Mouse (Mus musculus) kidney, adult 2 months (tissue): ENCODE measurements around the gene Nsun2.

Experiments used
- CTCF ChIP-seq: fragments of 200-500 bp; conservative IDR thresholded peaks from 2 replicates; pipeline ENCODE4 v1.5.1; 2011; ENCODE audit warnings: low read depth, mild to moderate bottlenecking, control low read depth, low read length, moderate library complexity, mixed read lengths; ENCODE audit not compliant: insufficient read depth, insufficient read length
- POLR2A ChIP-seq: fragments of 200-500 bp; IDR thresholded peaks from one replicate; pipeline ENCODE4 v1.6.1; 2011; ENCODE audit warnings: low read depth, low read length, control low read depth

DNA sequence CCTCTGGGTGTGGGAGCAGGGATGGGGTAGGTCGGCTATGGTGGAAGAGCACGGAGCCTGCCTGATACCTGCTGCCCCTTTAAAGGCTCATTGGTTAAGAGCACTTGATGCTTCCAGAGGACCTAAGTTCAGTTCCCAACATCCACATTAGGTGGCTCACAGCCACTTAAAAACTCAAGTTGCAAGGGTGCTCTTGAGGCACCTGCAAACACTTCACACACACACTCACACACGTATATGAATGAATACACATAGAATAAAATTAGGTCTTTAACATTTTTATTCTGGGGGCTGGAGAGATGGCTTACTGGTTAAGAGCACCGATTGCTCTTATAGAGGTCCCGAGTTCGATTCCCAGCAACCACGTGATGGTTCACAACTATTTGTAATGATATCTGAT is 46.4 kb upstream of the Nsun2 start:
- TF ChIP-seq POLR2A: no peak
- no peak for TF ChIP-seq CTCF
